Mouse (Mus musculus): ENCODE measurements around the gene Btg4. TPM values are rescaled to one million over a fixed set of nuclear protein-coding genes. Genes with fewer than 3 reads are reported as not detected.
"Not testable (repeated sequence)": the region's sequence is repeated elsewhere in the genome, so short reads cannot be mapped to it uniquely, and the experiment has no call there.

Btg4 gene
- polyA plus RNA-seq, 1 experiment from 2014 or later: not detected

- H3K4me2 ChIP-seq (ENCODE audit: low read length): no peak overlapping the region
- no peak overlapping the region for H3K9ac ChIP-seq (ENCODE audit: low read length)
- H3K9me3 ChIP-seq (ENCODE audit: control insufficient read depth, low read length): no peaks in the 10 kb centered on the region
- H3K36me3 ChIP-seq (ENCODE audit: control insufficient read depth, insufficient read depth, low read length): no peaks in the 10 kb centered on the region
- H3K27ac ChIP-seq (replicated peaks in 1 of 2; ENCODE audit: control insufficient read depth in 1 of 2, insufficient read depth in 1 of 2, low read depth in 2 of 2, low read length in 2 of 2): no peak overlapping the region
- no peak overlapping the region for H3K4me3 ChIP-seq (ENCODE audit: control insufficient read depth in 1 of 2, insufficient read depth in 1 of 2, low read depth in 1 of 2, low read length in 2 of 2)
- H3K27me3 ChIP-seq (ENCODE audit: control insufficient read depth, insufficient read depth, low read length): no peaks in the 10 kb centered on the region
- no peaks in the 10 kb centered on the region for H3K4me1 ChIP-seq (ENCODE audit: control insufficient read depth in 2 of 2, insufficient read depth in 2 of 2, low read length in 2 of 2)
- 56% methylated on average over 3 of the region's 3 CpGs for WGBS
- no peak for ATAC-seq (ENCODE audit: insufficient number of reproducible peaks, insufficient read depth, low FRiP score, low read depth)
Measured at GRCm38 (mm10) chr9:51136985-51137384, 76.3 kb downstream of the Btg4 start.

- no peak overlapping the region for H3K4me2 ChIP-seq (ENCODE audit: low read length)
- 59% methylated on average over 4 of the region's 4 CpGs for WGBS
- no peaks in the 10 kb centered on the region for H3K9me3 ChIP-seq (ENCODE audit: control insufficient read depth, low read length)
- no peaks in the 10 kb centered on the region for H3K36me3 ChIP-seq (ENCODE audit: control insufficient read depth, insufficient read depth, low read length)
- H3K27me3 ChIP-seq (ENCODE audit: control insufficient read depth, insufficient read depth, low read length): no peaks in the 10 kb centered on the region
- no peaks in the 10 kb centered on the region for H3K4me1 ChIP-seq (ENCODE audit: control insufficient read depth in 2 of 2, insufficient read depth in 2 of 2, low read length in 2 of 2)
- no peak overlapping the region for H3K4me3 ChIP-seq (ENCODE audit: control insufficient read depth in 1 of 2, insufficient read depth in 1 of 2, low read depth in 1 of 2, low read length in 2 of 2)
- no peak overlapping the region for H3K9ac ChIP-seq (ENCODE audit: low read length)
- no peak for ATAC-seq (ENCODE audit: insufficient number of reproducible peaks, insufficient read depth, low FRiP score, low read depth)
- H3K27ac ChIP-seq (replicated peaks in 1 of 2; ENCODE audit: control insufficient read depth in 1 of 2, insufficient read depth in 1 of 2, low read depth in 2 of 2, low read length in 2 of 2): no peak overlapping the region
Measured at GRCm38 (mm10) chr9:51137432-51137831, 76.7 kb downstream of the Btg4 start.

- Histone ChIP-seq H3K27me3 (ENCODE audit: control insufficient read depth, insufficient read depth, low read length) (no peaks in the 10 kb centered on the region), H3K36me3 (ENCODE audit: control insufficient read depth, insufficient read depth, low read length) (no peaks in the 10 kb centered on the region), H3K9ac (ENCODE audit: low read length) (no peak overlapping the region), H3K27ac (replicated peaks in 1 of 2; ENCODE audit: control insufficient read depth in 1 of 2, insufficient read depth in 1 of 2, low read depth in 2 of 2, low read length in 2 of 2) (no peak overlapping the region), H3K4me2 (ENCODE audit: low read length) (no peak overlapping the region), H3K9me3 (ENCODE audit: control insufficient read depth, low read length) (no peaks in the 10 kb centered on the region), H3K4me1 (ENCODE audit: control insufficient read depth in 2 of 2, insufficient read depth in 2 of 2, low read length in 2 of 2) (no peaks in the 10 kb centered on the region), H3K4me3 (ENCODE audit: control insufficient read depth in 1 of 2, insufficient read depth in 1 of 2, low read depth in 1 of 2, low read length in 2 of 2) (no peak overlapping the region)
- no peak for ATAC-seq (ENCODE audit: insufficient number of reproducible peaks, insufficient read depth, low FRiP score, low read depth)
- WGBS: 77% methylated on average over 1 of the region's 1 CpGs
Measured at GRCm38 (mm10) chr9:51137836-51138235, 77.1 kb downstream of the Btg4 start.

- H3K36me3 ChIP-seq (ENCODE audit: control insufficient read depth, insufficient read depth, low read length): no peaks in the 10 kb centered on the region
- H3K27ac ChIP-seq (replicated peaks in 1 of 2; ENCODE audit: control insufficient read depth in 1 of 2, insufficient read depth in 1 of 2, low read depth in 2 of 2, low read length in 2 of 2): no peak overlapping the region
- no peak for ATAC-seq (ENCODE audit: insufficient number of reproducible peaks, insufficient read depth, low FRiP score, low read depth)
- no peak overlapping the region for H3K4me2 ChIP-seq (ENCODE audit: low read length)
- no peak overlapping the region for H3K4me3 ChIP-seq (ENCODE audit: control insufficient read depth in 1 of 2, insufficient read depth in 1 of 2, low read depth in 1 of 2, low read length in 2 of 2)
- no peak overlapping the region for H3K9ac ChIP-seq (ENCODE audit: low read length)
- no peaks in the 10 kb centered on the region for H3K4me1 ChIP-seq (ENCODE audit: control insufficient read depth in 2 of 2, insufficient read depth in 2 of 2, low read length in 2 of 2)
- WGBS: 74% methylated on average over 1 of the region's 1 CpGs
- H3K27me3 ChIP-seq (ENCODE audit: control insufficient read depth, insufficient read depth, low read length): no peaks in the 10 kb centered on the region
- H3K9me3 ChIP-seq (ENCODE audit: control insufficient read depth, low read length): no peaks in the 10 kb centered on the region
Measured at GRCm38 (mm10) chr9:51138301-51138700, 77.6 kb downstream of the Btg4 start.

- not testable (repeated sequence) for H3K27me3 ChIP-seq (ENCODE audit: control insufficient read depth, insufficient read depth, low read length); H3K4me3 ChIP-seq (ENCODE audit: control insufficient read depth in 1 of 2, insufficient read depth in 1 of 2, low read depth in 1 of 2, low read length in 2 of 2); H3K27ac ChIP-seq (replicated peaks in 1 of 2; ENCODE audit: control insufficient read depth in 1 of 2, insufficient read depth in 1 of 2, low read depth in 2 of 2, low read length in 2 of 2); H3K4me2 ChIP-seq (ENCODE audit: low read length); ATAC-seq (ENCODE audit: insufficient number of reproducible peaks, insufficient read depth, low FRiP score, low read depth); H3K9ac ChIP-seq (ENCODE audit: low read length); H3K4me1 ChIP-seq (ENCODE audit: control insufficient read depth in 2 of 2, insufficient read depth in 2 of 2, low read length in 2 of 2); H3K36me3 ChIP-seq (ENCODE audit: control insufficient read depth, insufficient read depth, low read length); H3K9me3 ChIP-seq (ENCODE audit: control insufficient read depth, low read length)
- WGBS: 83% methylated on average over 1 of the region's 1 CpGs
Measured at GRCm38 (mm10) chr9:51139401-51139800, 78.7 kb downstream of the Btg4 start.

- Histone ChIP-seq H3K4me2 (ENCODE audit: low read length) (no peak overlapping the region), H3K4me3 (ENCODE audit: control insufficient read depth in 1 of 2, insufficient read depth in 1 of 2, low read depth in 1 of 2, low read length in 2 of 2) (no peak overlapping the region), H3K9me3 (ENCODE audit: control insufficient read depth, low read length) (no peaks in the 10 kb centered on the region), H3K4me1 (ENCODE audit: control insufficient read depth in 2 of 2, insufficient read depth in 2 of 2, low read length in 2 of 2) (no peaks in the 10 kb centered on the region), H3K36me3 (ENCODE audit: control insufficient read depth, insufficient read depth, low read length) (no peaks in the 10 kb centered on the region), H3K27ac (replicated peaks in 1 of 2; ENCODE audit: control insufficient read depth in 1 of 2, insufficient read depth in 1 of 2, low read depth in 2 of 2, low read length in 2 of 2) (no peak overlapping the region), H3K9ac (ENCODE audit: low read length) (no peak overlapping the region), H3K27me3 (ENCODE audit: control insufficient read depth, insufficient read depth, low read length) (no peaks in the 10 kb centered on the region)
- ATAC-seq (ENCODE audit: insufficient number of reproducible peaks, insufficient read depth, low FRiP score, low read depth): no peak
- WGBS: 65% methylated on average over 3 of the region's 3 CpGs
Measured at GRCm38 (mm10) chr9:51140711-51141110, 80.0 kb downstream of the Btg4 start.

GRCm38 (mm10) chr9:51143437-51143836 is 82.7 kb downstream of the Btg4 start:
- WGBS: 79% methylated on average over 1 of the region's 1 CpGs
- H3K4me3 ChIP-seq (ENCODE audit: control insufficient read depth in 1 of 2, insufficient read depth in 1 of 2, low read depth in 1 of 2, low read length in 2 of 2): no peak overlapping the region
- no peaks in the 10 kb centered on the region for H3K27me3 ChIP-seq (ENCODE audit: control insufficient read depth, insufficient read depth, low read length)
- H3K9ac ChIP-seq (ENCODE audit: low read length): no peak overlapping the region
- H3K4me2 ChIP-seq (ENCODE audit: low read length): no peak overlapping the region
- no peaks in the 10 kb centered on the region for H3K9me3 ChIP-seq (ENCODE audit: control insufficient read depth, low read length)
- no peak overlapping the region for H3K27ac ChIP-seq (replicated peaks in 1 of 2; ENCODE audit: control insufficient read depth in 1 of 2, insufficient read depth in 1 of 2, low read depth in 2 of 2, low read length in 2 of 2)
- no peak for ATAC-seq (ENCODE audit: insufficient number of reproducible peaks, insufficient read depth, low FRiP score, low read depth)
- H3K4me1 ChIP-seq (ENCODE audit: control insufficient read depth in 2 of 2, insufficient read depth in 2 of 2, low read length in 2 of 2): peaks cover 0 to 2% of the 10 kb centered on the region in 2 experiments; a peak in 1 of 4 replicates
- H3K36me3 ChIP-seq (ENCODE audit: control insufficient read depth, insufficient read depth, low read length): no peaks in the 10 kb centered on the region

- no peak overlapping the region for H3K4me2 ChIP-seq (ENCODE audit: low read length)
- no peaks in the 10 kb centered on the region for H3K9me3 ChIP-seq (ENCODE audit: control insufficient read depth, low read length)
- H3K27ac ChIP-seq (replicated peaks in 1 of 2; ENCODE audit: control insufficient read depth in 1 of 2, insufficient read depth in 1 of 2, low read depth in 2 of 2, low read length in 2 of 2): no peak overlapping the region
- H3K9ac ChIP-seq (ENCODE audit: low read length): no peak overlapping the region
- no peaks in the 10 kb centered on the region for H3K36me3 ChIP-seq (ENCODE audit: control insufficient read depth, insufficient read depth, low read length)
- no peak for ATAC-seq (ENCODE audit: insufficient number of reproducible peaks, insufficient read depth, low FRiP score, low read depth)
- 61% methylated on average over 6 of the region's 6 CpGs for WGBS
- no peaks in the 10 kb centered on the region for H3K27me3 ChIP-seq (ENCODE audit: control insufficient read depth, insufficient read depth, low read length)
- no peak overlapping the region for H3K4me3 ChIP-seq (ENCODE audit: control insufficient read depth in 1 of 2, insufficient read depth in 1 of 2, low read depth in 1 of 2, low read length in 2 of 2)
- H3K4me1 ChIP-seq (ENCODE audit: control insufficient read depth in 2 of 2, insufficient read depth in 2 of 2, low read length in 2 of 2): peaks cover 0 to 2% of the 10 kb centered on the region in 2 experiments; a peak in 1 of 4 replicates
Measured at GRCm38 (mm10) chr9:51144218-51144617, 83.5 kb downstream of the Btg4 start.
